Mouse (Mus musculus) testis, adult 2 months (tissue): ENCODE measurements around the gene Olfr1115. TPM values are rescaled to one million over a fixed set of nuclear protein-coding genes. Genes with fewer than 3 reads are reported as not detected.
"Not testable (repeated sequence)": the region's sequence is repeated elsewhere in the genome, so short reads cannot be mapped to it uniquely, and the experiment has no call there.

Experiments
- H3K27ac ChIP-seq: fragments of 200-500 bp; 2 replicates; pipeline ENCODE4 v1.5.1; 2012; ENCODE audit warnings: low read depth, low read length; ENCODE audit not compliant: control insufficient read depth, insufficient read depth
- H3K27me3 ChIP-seq: fragments of 200-500 bp; 2 replicates; pipeline ENCODE4 v1.6.1; 2012; ENCODE audit warnings: mild to moderate bottlenecking, low read length, moderate library complexity; ENCODE audit not compliant: control insufficient read depth, insufficient read depth
- H3K36me3 ChIP-seq: fragments of 200-500 bp; 2 replicates; pipeline ENCODE4 v1.6.1; 2012; ENCODE audit warnings: mild to moderate bottlenecking, low read length; ENCODE audit not compliant: control insufficient read depth, insufficient read depth
- H3K4me1 ChIP-seq: fragments of 200-500 bp; 2 replicates; pipeline ENCODE4 v1.6.1; 2012; ENCODE audit warnings: low read length; ENCODE audit not compliant: control insufficient read depth, insufficient read depth
- H3K4me3 ChIP-seq: fragments of 200-500 bp; 2 replicates; pipeline ENCODE4 v1.5.1; 2012; ENCODE audit warnings: low read depth, mild to moderate bottlenecking, low read length, moderate library complexity, mixed read lengths; ENCODE audit not compliant: control insufficient read depth
- CTCF ChIP-seq: fragments of 200-500 bp; IDR thresholded peaks from 2 replicates; pipeline ENCODE4 v1.5.1; 2012; ENCODE audit warnings: low read depth, mild to moderate bottlenecking, inconsistent platforms, low read length, moderate library complexity; ENCODE audit not compliant: control insufficient read depth, insufficient read depth, insufficient replicate concordance
- POLR2A ChIP-seq: fragments of 200-500 bp; IDR thresholded peaks from 2 replicates; pipeline ENCODE4 v1.6.1; 2012; ENCODE audit warnings: low read depth, mild to moderate bottlenecking, inconsistent platforms, low read length, moderate library complexity; ENCODE audit not compliant: control insufficient read depth
- polyA plus RNA-seq: library from polyadenylated mRNA; depleted of rRNA; stranded (reverse); fragments of >200 nt; gene quantifications from 2 replicates; pipeline ENCODE4 v1.2.3, GENCODE M21; 2012; rRNA removed

Olfr1115 gene
- not detected in 2 replicates for polyA plus RNA-seq

- Histone ChIP-seq H3K4me1 (no peaks in the 10 kb centered on the region), H3K27me3 (no peaks in the 10 kb centered on the region), H3K4me3 (no peak within 1 kb of the TSS), H3K27ac (no peak within 1 kb of the TSS), H3K36me3 (no peaks in the 10 kb centered on the region)
- TF ChIP-seq CTCF (no peak), POLR2A (no peak)
These were observed at the start of gene Olfr1115 for GRCm38 (mm10) chr2:87247713-87248112. Gene Olfr1115 (plus strand): TSS chr2:87248013.

GRCm38 (mm10) chr2:87208670-87209069, 39.1 kb upstream of the Olfr1115 start, which contains the start of gene Olfr1113:
Gene Olfr1113 (plus strand): TSS chr2:87208970.
- Histone ChIP-seq H3K36me3 (no peaks in the 10 kb centered on the region), H3K4me3 (no peak within 1 kb of the TSS), H3K27ac (no peak within 1 kb of the TSS), H3K4me1 (no peaks in the 10 kb centered on the region), H3K27me3 (no peaks in the 10 kb centered on the region)
- TF ChIP-seq CTCF (no peak), POLR2A (no peak)

GRCm38 (mm10) chr2:87267234-87267633, 19.4 kb downstream of the Olfr1115 start, which contains the start of gene Olfr1116:
Gene Olfr1116 (plus strand): TSS chr2:87267534.
- Histone ChIP-seq H3K4me3 (no peak within 1 kb of the TSS), H3K27me3 (no peaks in the 10 kb centered on the region), H3K36me3 (no peaks in the 10 kb centered on the region), H3K27ac (no peak within 1 kb of the TSS), H3K4me1 (no peaks in the 10 kb centered on the region)
- TF ChIP-seq CTCF (no peak), POLR2A (no peak)

DNA sequence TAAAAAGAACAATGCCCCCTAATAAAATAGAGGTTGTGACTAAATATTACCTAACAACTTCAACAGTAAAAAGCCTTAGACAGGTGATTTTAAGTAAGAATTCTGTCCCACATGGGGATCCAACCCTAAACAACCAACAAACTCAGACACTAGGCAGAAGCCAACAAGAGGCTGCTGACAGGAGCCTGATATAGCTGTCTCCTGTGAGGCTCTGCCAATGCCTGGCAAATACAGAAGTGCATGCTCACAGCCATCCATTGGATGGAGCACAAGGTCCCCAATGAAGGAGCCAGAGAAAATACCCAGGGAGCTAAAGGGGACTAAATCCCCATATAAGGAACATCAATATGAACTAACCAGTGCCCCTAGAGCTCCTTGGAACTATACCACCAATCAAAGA, 46.2 kb downstream of the Olfr1115 start:
- not testable (repeated sequence) for H3K27ac ChIP-seq, H3K36me3 ChIP-seq, H3K4me3 ChIP-seq, H3K4me1 ChIP-seq, H3K27me3 ChIP-seq

Other genes starting within 250 kb of the Olfr1115 start
- gene Olfr1102, start 249.6 kb upstream of the Olfr1115 start, polyA plus RNA-seq = not detected in 2 replicates
- gene Olfr1104, start 220.9 kb upstream of the Olfr1115 start, polyA plus RNA-seq = not detected in 2 replicates
- gene Olfr1105, start 211.5 kb upstream of the Olfr1115 start, polyA plus RNA-seq = not detected in 2 replicates
- gene Olfr1106, start 195.7 kb upstream of the Olfr1115 start, polyA plus RNA-seq = not detected in 2 replicates
- not detected in 2 replicates for gene Olfr1107, start 172.2 kb upstream of the Olfr1115 start, polyA plus RNA-seq
- gene Olfr1109, start 152.0 kb upstream of the Olfr1115 start, polyA plus RNA-seq = not detected in 2 replicates
- gene Olfr259, start 133.4 kb upstream of the Olfr1115 start, polyA plus RNA-seq = not detected in 2 replicates
- gene Olfr1110, start 107.7 kb upstream of the Olfr1115 start, polyA plus RNA-seq = not detected in 2 replicates
- not detected in 2 replicates for gene Olfr1111, start 95.4 kb upstream of the Olfr1115 start, polyA plus RNA-seq
- not detected in 2 replicates for gene Olfr1112, start 60.2 kb upstream of the Olfr1115 start, polyA plus RNA-seq
- gene Olfr1113, start 39.0 kb upstream of the Olfr1115 start, polyA plus RNA-seq = not detected in 2 replicates
- gene Olfr1116, start 19.5 kb downstream of the Olfr1115 start, polyA plus RNA-seq = not detected in 2 replicates
- not detected in 2 replicates for gene Olfr1118, start 59.6 kb downstream of the Olfr1115 start, polyA plus RNA-seq
- not detected in 2 replicates for gene Olfr1120, start 106.8 kb downstream of the Olfr1115 start, polyA plus RNA-seq
- not detected in 2 replicates for gene Olfr1121, start 121.9 kb downstream of the Olfr1115 start, polyA plus RNA-seq
- gene Olfr1122, start 137.8 kb downstream of the Olfr1115 start, polyA plus RNA-seq = not detected in 2 replicates
- gene Olfr1123, start 168.6 kb downstream of the Olfr1115 start, polyA plus RNA-seq = not detected in 2 replicates
- gene Olfr1124, start 182.3 kb downstream of the Olfr1115 start, polyA plus RNA-seq = not detected in 2 replicates
- not detected in 2 replicates for gene Olfr1126, start 205.9 kb downstream of the Olfr1115 start, polyA plus RNA-seq
- 0.13 and 0.21 TPM in 2 replicates for gene Pramel7, start 249.1 kb downstream of the Olfr1115 start, polyA plus RNA-seq